Mouse (Mus musculus) brain, embryonic 18.5 days (tissue): ENCODE data around the gene Capzb.

Experiments
- DNase-seq: peaks from one replicate; pipeline ENCODE4 v3.0.0-alpha.2; 2012; ENCODE audit warnings: low read depth, low spot score

Capzb gene

GRCm38 (mm10) chr4:139265783-139266499, 73.2 kb downstream of the Capzb start:
- DNase-seq: no peak

GRCm38 (mm10) chr4:139266500-139266865, 73.8 kb downstream of the Capzb start:
- DNase-seq: no peak

GRCm38 (mm10) chr4:139267335-139267734, 74.6 kb downstream of the Capzb start:
- DNase-seq: no peak

GRCm38 (mm10) chr4:139268242-139268641, 75.5 kb downstream of the Capzb start:
- DNase-seq: no peak

- DNase-seq: no peak
Measured at GRCm38 (mm10) chr4:139270168-139270567, 77.5 kb downstream of the Capzb start.

- no peak for DNase-seq
Measured at GRCm38 (mm10) chr4:139271562-139271961, 78.9 kb downstream of the Capzb start.

GRCm38 (mm10) chr4:139272951-139273680, 80.4 kb downstream of the Capzb start:
- DNase-seq: no peak

- no peak for DNase-seq
Measured at GRCm38 (mm10) chr4:139274573-139274972, 81.9 kb downstream of the Capzb start.

- no peak for DNase-seq
Measured at GRCm38 (mm10) chr4:139276411-139276810, 83.7 kb downstream of the Capzb start.

- no peak for DNase-seq
Measured at GRCm38 (mm10) chr4:139280530-139280929, 87.8 kb downstream of the Capzb start.

- DNase-seq: no peak
Measured at GRCm38 (mm10) chr4:139281791-139282345, 89.2 kb downstream of the Capzb start.

GRCm38 (mm10) chr4:139282955-139283417, 90.3 kb downstream of the Capzb start:
- DNase-seq: no peak

- DNase-seq: no peak
Measured at GRCm38 (mm10) chr4:139284877-139285276, 92.2 kb downstream of the Capzb start.

- no peak for DNase-seq
Measured at GRCm38 (mm10) chr4:139286234-139286633, 93.5 kb downstream of the Capzb start.

- DNase-seq: no peak
Measured at GRCm38 (mm10) chr4:139287122-139287863, 94.6 kb downstream of the Capzb start.

GRCm38 (mm10) chr4:139289017-139289416, 96.3 kb downstream of the Capzb start:
- DNase-seq: no peak

GRCm38 (mm10) chr4:139291099-139291498, 98.4 kb downstream of the Capzb start:
- no peak for DNase-seq

- DNase-seq: no peak
Measured at GRCm38 (mm10) chr4:139292038-139292437, 99.3 kb downstream of the Capzb start.

GRCm38 (mm10) chr4:139297566-139297965, 104.9 kb downstream of the Capzb start:
- no peak for DNase-seq

- DNase-seq: no peak
Measured at GRCm38 (mm10) chr4:139298671-139299366, 106.1 kb downstream of the Capzb start.

GRCm38 (mm10) chr4:139301780-139302179, 109.1 kb downstream of the Capzb start:
- DNase-seq: no peak
